Mouse (Mus musculus) layer of hippocampus, adult 9-10 months (tissue): ENCODE measurements around the gene Zfp488.

Source experiments
- DNase-seq: peaks from one replicate; pipeline ENCODE4 v3.0.0; 2022; ENCODE audit warnings: low spot score

Zfp488 gene

DNA sequence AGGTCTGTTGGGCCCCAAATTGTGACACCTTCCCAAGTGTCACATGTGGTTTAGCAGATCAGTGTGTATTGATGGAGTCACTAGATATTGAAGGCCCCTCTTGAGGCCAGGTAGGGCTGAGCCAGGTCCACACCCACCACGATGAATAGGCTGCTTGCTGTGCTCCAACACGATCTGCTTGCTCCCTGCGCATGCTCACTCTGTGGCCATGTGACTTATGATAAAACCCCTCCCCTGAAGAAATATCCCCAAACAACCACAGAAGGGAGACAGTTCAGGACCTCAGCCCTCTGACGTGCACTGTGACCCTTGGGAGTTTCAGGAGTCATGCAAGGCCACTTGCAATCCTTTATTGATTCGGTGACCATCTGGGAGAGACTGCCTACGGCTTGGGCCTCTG is 32.4 kb downstream of the Zfp488 start:
- no peak for DNase-seq

DNA sequence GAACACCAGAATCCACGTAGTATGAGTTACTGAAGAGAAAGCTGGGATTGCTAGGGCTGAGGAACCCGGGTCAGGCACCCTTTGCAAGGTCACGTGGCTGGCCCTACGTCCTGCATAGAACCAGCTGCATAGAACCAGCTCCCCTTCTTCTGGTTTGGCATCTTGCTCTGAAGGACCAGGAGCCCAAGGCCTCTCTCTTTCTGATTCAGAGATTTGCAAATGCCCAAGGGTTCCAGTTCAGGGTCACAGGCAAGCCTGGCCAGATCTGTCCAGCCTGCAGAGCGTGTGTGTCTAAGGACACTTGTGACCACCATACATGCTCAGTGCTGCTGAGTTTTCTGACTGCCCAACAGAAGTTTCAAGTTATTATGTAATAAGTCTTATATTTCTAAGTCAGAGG is 36.3 kb downstream of the Zfp488 start:
- DNase-seq: no peak

DNA sequence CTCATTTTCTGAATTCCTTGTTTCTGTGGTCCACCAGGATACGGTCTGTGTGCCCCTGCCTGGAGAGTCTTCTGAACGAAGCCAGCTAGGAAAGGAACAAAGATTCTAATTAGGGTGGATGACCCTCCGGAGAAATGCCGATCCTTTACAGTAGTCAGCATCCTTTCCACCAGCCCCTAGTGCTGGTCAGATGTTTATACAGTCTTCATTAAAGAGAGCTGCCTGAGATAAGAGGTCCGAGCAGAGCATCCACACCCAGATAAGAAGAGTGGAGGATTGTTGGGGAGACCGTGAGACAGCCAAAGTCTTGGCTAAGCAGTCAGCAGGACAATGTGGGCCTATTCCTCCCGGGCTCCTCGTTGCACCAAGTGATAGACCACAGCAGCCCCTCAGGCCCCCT is 37.8 kb downstream of the Zfp488 start, which contains the start of gene Gdf2:
Gene Gdf2, plus strand, starts transcription at position 301 of the 400 bp plus-strand sequence.
- DNase-seq: no peak

DNA sequence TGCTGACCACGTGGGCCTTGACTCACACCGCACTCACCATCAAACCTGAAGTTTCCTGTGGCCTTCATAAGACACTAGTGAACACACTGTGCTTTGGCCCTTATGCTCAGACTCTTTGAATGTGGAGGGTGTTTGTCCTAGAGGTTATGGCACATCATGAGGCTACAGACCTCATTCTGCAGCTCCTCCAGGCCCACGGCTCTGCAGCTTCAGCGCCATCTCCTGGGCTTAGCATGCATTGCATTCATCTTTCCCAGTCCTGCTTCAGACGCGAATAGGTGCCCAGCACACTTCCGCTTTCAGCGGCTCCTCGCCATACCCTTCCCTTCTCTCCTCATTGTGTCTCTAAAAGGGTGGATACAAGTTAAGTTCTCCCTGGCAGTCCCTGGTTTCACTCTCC is 39.4 kb downstream of the Zfp488 start:
- DNase-seq: peak; percentile 58

DNA sequence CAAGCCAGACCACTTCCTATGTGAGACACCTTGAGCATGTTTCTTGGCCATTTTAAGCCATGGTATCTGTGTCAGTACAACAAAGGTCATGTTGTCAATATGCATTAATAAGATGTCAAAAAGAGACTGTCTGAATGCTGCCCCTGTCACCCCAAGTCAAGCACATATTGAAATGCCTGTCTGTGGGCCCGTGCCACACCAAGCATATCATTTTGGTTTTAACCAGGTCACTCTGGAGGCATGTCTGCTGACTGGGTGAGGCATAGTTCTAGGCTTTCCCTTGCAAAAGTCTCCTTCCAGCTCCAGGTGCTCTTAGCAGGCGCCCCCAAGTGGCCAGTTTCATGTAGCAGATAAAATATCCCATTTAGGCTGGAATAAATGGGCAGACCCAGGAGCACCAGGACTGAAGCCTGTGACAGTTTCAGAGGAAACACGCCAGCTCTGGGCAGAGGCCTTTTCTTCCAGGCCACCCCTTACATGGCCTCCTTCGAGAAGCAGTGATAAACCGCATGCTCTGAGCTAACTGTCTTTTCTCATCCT is 44.7 kb downstream of the Zfp488 start:
- DNase-seq: peak; percentile 41

DNA sequence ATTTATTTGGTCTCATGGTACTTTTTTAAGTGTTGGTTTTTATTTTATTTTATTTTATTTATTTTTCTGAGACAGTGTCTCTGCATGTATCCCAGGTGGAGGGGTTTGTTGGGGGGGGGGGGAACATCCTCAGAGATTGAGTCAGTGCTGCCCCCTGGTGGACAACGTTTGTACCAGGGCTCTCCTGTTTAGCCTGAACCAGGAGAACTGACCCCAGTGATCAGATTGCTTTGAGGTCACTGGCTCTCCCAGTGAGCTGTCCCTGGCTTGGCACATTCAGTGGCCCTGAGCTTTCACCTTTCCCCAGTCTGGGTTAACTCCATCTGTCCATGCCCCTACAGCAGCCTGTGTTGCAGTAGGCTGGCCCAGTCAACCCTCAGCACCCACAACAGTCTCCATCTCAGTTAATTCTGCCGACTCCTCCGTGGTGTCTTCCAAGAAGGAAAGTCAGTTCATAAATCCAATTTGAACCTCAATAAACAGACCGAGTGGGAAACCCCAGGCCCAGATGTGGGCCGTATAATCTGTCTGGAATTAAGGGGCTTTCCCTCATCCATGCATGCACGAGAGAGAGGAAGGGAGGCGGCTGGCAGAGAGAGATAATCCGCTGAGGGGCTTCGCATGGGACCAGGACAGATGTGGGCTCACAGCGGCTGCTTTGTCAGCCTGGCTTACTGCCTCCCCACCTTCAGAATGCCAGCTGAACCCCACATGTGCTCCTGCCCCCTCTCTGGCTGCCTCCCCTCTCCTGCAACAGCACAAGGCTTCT is 45.4 kb downstream of the Zfp488 start:
- peak; percentile 40 for DNase-seq

DNA sequence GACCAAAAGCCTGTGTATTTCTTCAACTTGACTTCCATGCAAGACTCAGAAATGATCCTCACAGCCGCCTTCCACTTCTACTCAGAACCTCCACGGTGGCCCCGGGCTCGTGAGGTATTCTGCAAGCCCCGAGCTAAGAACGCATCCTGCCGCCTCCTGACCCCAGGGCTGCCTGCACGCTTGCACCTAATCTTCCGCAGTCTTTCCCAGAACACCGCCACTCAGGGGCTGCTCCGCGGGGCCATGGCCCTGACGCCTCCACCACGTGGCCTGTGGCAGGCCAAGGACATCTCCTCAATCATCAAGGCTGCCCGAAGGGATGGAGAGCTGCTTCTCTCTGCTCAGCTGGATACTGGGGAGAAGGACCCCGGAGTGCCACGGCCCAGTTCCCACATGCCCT is 46.7 kb downstream of the Zfp488 start:
- no peak for DNase-seq

DNA sequence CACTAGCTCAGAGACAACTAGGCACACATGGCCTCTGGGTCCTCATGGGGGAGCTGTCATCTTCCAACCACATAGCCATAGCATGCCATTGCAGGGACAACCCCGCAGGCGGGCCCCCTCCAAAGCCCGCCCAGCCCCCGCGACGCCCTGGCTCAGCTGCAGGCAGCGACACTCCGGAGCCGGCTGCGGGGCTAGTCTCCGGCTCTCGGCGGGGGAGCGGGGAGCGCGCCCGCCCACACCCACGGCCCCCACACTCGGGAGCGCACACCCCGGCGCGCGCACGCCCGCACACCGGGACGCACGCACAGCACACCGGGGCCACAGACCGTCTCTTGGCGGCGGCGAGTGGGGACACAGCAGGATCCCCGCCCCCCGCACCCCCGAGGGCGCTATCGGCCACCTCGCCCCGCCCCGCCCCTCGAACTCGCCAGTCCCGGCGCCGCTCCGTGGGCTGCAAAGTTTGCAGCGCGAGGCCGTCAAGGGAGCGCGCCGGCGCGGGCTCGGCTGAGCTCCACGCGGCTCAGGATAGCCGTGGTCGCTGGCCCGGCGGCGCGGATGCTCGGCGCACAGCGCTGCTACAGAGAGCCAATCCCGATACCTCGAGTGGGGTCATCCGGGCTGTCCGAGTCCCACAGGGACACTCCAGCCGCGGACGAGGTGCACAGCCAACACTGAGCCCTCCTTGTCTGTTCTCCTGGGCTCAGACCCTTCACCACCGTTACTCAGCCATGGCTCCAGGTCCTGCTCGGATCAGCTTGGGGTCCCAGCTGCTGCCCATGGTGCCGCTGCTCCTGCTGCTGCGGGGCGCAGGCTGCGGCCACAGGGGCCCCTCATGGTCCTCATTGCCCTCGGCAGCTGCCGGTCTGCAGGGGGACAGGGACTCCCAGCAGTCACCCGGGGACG is 55.1 kb downstream of the Zfp488 start, which contains the start of gene Gdf10:
Gene Gdf10, plus strand, starts transcription at position 420 of the 903 bp plus-strand sequence.
- DNase-seq: no peak

DNA sequence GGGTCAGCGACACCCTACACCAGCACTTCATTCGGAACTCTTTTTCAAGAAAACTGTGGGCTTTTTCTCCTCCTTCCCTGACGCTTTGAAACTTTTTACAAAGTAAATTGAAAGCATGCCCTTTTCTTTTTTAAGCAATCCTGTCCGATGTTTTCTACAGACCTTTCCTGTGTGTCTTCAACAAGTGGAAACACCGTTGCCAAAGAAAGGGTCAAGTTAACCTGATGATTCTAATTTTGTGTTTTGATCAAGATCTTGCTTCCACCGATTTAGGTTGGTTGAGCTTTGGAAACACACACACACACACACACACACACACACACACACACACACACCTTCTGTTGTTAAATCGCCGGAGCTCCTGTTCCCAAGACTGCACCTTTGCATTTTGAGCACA is 55.8 kb downstream of the Zfp488 start:
- DNase-seq: no peak

DNA sequence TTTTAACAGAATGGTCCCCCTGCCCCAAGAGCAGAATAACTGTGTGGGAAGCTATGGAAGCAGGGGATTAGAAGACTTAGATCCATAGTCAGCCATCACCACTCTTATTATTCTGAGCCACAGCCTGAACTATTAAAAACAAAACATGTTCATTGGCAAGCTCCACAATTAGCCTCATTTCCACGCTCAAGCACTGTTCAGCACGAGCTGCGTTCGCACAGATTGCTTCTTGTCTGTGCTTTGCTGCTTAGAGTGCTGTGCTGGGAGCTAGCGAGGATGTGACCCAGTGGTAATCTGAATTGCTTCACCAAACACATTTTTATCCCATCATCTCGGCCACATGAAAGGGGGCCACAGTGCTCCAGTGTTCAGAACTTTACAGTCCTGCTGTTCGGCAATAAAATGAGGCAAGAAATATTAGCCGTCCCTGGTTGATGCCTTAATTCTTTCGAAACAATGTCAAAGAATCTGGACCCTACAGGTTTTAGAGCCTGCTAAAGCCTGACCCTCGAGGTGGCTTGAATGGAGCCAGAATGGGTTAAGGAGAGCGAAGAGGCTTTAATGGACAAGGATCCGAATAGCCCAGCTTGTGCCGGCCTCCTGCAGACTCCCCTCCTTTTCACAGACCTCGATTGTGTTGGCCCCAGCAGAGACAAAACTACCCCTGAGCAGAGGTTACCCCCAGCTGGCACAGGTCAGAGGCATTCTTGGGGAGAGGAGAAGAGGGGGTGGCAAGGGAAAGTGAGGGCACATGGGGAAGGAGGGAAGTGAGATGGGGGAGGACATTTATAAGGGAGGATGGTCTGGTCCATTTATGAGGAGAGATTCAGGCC is 57.6 kb downstream of the Zfp488 start:
- peak; percentile 27 for DNase-seq
